Mouse (Mus musculus) telencephalon, adult 2 months (tissue): ENCODE results near the gene Intu.

Source experiments
- DNase-seq: peaks from one replicate; pipeline ENCODE4 v3.0.0-alpha.2; 2011; ENCODE audit warnings: low read depth, low spot score

Gene Intu

DNA sequence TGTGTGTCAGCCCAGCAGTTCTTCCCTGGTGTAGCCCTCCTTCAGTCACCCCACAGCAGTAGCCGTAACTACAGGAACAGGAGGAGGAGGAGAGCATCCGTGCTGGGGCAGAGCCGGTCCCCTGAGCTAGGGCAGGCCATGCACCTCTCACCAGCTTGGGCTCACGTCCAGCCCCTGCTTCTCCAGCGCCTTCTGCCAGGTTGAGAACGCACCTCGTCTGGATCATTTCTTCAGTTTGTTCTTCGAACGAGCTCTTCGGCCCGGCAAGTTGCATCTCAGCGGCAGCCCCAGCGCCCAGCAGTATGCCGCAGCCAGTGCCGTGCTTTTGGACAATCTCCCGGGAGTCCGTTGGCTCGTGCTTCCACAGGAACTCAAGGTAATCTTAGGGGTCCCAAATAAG lies 152.1 kb downstream of the Intu start:
- no peak for DNase-seq

DNA sequence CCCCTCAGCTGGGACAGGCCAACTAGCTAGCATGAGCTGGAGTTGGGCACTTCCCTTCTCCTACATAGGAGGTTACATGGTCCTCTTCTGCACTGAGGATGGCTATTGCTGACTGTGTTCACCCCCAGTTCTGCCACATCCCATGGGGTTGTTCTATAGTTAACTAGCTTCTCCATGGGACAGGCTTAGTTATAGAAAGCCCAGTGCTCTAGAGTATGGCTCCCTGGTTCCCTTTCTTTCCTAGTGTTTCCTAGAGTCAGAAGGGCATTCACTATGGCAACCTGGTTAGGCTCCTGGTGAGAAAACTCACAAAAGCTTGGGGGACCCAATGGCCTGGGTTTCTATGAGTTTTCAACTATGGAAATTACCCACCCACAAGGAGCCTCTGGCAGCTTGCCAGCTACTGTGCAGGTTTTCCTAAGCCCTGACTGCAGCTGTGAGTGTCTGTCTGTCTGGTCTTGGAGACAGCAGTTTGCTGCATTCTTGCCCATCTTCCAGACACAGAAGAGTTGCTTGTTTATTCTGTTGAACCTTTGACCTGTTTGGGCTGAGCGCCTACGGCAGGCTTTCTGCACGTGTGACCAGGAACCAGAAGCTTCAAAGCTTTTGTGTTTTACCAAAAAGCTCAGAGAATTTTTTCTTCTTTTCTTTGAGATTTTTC lies 154.9 kb downstream of the Intu start:
- no peak for DNase-seq

DNA sequence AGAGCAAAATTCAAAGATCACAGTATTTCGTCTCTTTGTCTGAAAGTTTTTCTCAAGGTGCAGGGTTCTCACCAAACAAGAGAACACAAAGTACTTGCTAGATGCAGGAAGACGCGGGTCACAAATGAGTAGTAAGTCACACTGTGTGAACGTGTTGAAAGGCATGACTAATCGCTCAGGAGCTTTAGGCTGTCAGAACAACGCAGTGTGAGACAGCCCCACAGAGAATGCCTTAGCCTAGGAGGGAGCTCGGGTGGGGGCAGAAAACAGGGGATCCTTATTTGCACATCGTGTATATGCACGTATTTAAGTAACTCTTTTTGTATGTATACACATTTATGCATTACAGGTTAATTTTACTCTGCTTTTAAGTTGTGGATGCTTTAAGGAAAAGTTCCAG lies 155.8 kb downstream of the Intu start:
- DNase-seq, result no peak

DNA sequence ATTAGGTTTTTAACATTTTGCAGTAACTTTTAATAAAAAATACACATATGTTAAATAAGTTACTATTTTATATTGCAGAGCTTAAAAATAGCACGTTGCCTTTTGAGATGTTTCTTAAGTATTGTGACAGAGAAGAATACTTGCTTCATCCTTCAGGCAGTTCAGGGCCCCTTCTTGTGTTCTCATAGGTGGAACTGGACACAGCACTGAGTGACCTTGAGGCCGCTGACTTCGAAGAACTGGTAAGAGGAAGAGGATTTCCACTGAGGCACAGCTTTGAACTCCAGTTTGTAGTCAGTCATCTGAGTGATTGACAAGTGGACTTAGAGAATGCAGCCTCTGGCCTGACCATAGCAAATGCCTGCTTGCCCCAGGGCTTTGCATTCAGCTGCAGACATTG lies 156.5 kb downstream of the Intu start:
- DNase-seq, result no peak

DNA sequence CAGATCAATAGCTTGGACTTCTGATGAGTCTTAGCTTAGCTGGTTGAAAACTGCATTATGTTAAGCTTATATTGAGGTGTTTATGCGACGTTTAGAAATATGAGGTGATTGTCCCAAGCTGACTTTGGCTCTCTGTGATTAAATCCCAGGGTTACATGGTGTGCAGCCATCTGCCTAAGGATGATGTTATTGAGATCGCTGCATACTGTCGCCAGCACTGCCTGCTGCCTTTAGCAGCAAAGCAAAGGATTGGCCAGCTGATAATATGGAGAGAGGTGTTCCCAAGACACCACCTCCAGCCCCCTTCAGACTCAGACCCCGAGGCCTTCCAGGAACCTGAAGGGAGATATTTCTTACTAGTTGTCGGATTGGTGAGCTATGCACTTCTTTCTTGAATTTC lies 160.5 kb downstream of the Intu start:
- no peak for DNase-seq

DNA sequence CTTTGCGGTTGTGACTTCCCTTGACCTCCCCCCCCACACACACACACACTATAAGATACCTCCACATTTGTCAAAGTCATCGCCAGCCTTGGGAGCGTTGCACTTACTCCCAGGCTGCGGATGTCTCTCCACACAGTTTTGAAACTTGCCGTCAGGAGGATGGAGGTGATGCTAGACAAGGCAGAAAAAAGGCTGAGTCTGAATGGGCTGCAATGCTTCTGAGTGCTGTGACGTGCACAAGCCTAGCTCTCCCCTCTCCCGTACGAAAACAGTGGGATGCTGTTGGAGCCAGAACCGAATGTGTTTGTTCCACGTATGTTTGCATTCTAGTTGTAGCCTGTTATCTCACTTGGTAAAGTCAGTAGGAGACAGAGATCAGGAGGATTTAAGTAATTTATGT lies 162.3 kb downstream of the Intu start:
- no peak for DNase-seq

DNA sequence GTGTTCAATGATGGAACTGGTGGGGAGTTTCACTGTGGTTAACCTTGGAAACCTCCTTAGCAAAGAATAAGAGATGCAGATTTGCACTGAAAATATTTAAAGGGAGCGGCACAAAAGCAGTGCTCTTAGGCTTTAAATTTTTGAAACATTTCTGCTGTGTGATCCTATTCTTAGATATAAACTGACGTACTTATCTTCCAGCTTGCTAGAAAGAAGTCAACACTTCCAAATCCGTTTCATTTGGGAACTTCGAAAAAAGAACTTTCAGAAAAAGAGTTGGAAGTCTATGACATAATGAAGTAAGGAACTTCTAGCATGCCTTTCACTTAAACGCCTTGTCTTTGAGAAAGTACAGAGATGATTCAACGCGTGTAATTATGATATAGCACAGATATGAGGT lies 162.9 kb downstream of the Intu start:
- peak; percentile 48 for DNase-seq

DNA sequence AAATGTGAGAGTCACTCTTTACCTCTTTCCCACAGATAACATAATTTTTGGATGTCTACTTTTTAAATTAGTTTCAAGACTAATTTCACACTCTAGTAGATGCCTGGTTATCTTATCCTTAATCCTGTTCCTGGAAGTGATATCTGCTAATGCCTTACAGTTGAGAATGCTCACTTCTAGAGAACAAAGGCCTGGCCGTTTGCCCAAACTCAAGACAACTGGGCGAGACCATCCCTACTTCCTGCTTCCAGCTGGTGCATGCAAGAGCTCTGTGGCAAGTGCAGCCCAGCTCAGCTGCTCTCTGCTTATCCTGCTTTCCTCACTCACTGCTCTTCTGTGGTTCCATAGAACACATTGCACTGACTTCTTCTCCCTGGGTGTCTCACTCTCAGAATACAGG lies 163.4 kb downstream of the Intu start:
- no peak for DNase-seq

DNA sequence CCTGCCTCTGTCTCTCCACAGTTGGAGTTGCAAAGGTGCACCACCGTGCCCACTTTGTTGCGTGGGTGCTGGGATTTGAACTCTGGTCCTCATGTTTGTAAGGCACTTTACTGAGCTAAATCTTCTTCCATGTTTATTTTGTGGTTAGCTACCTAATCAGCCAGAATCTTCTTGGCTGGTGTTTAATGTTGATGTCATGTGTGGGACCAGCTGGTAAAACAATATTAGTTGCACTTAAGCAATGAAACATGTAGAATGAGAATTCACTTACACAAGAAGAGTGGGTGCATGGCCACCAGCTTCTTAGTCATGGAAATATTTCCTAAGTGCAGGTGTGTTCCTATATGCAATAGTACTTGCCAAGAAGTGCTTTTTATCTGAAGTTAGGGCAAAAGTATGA lies 164.1 kb downstream of the Intu start:
- DNase-seq, result no peak

DNA sequence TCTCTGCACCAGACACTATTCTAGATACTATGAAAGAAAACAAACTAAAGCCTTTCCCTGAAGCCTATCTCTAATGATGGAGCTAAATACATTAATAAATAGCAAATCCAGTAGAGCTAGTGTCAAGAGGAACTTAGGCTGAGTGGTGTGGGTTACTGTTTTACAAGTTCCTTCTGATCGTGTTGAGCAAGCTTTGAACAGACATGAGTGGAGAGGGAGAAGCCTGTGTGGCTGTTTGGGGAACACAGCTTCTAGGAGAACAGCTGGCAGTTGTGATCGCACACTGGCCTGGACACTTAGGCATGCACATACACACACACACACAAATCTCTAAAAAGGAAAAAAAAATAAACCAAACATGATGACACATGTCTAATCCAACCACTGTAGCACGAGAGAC lies 167.7 kb downstream of the Intu start:
- no peak for DNase-seq

DNA sequence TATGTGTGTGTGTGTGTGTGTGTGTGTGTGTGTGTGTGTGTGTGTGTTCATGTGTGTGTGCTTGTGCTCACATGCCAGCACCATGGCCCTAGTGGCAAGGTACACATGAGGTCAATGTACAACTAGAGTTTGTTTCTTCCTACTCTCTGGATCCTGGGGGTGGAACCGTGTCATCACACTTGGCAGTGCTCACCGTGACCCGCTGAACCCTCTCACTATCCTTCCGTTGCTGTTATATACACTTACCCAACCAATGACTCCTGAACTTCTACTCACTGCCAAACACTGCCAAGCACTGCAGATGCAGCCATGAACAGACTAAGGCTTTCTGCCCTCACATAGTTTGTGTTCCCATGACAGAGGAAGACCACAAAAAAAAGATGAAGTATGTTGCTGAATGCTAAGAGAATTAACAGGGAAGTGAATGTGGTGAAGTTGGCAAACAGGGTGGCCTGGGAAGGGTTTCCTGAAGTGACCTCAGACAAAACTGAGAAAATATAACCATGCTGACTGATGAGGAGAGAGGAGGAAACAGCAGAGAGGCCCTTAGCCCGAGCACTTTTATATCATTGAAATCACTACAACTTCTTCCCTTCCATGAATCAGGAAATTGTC lies 173.8 kb downstream of the Intu start:
- no peak for DNase-seq

DNA sequence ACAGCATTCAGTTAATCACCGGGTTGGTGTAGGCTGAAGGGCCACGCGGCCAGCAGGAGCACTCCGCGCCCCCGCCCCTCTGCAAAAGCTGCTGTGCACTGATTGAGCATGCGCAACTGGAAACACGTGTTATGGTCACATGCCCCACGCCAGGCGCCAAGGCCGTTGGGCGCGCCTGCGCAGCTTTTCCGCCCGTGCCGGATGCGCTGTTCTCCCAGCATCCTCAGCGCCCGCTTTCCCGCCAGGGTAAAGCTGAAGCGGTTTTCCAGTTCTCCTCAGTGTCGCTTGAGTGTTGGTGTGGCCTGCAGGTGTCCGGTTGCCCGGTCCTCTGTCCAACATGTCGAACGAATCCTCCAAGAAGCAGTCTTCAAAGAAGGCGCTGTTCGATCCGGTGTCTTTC lies 177.6 kb downstream of the Intu start, which contains the start of gene Slc25a31:
Slc25a31 (plus strand) TSS at position 201 of the 400 bp plus-strand sequence.
- no peak for DNase-seq

DNA sequence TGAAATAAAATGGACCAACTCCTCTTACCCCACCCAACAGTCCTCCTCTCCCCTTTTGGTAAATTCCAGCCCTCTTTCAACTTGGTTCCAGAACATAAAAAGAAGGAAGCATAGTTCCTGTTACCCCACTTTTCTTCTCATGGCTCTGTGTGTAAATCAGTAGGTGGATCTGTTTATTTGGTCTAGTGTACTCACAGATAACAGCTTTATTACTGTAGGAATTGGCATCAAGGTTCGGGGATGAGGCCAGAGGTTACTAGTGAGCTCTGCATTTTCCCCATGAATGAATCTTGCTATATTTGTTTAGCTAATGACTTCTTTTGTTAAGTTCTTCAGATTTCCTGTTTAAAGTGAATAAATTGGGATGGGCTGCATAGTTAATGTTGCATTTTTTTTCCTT lies 185.0 kb downstream of the Intu start:
- DNase-seq, result no peak

DNA sequence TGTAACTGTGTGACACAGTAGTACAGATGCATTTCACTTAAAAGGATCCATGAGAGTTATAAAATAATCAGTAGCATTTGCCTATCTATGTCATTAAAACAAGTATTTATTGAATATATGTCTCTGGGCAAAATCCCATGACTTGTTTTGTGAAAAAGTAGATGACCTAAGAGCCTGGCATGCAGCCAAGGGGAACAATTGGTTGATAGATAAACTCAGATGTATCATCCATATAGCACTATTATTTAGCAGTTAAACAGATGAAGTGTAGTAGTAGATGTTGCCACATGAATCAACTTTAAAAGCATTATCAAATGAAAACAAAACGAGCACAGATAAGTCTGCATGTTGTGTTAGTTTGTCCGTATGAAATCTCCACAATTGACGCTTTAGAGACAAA lies 187.9 kb downstream of the Intu start:
- no peak for DNase-seq

DNA sequence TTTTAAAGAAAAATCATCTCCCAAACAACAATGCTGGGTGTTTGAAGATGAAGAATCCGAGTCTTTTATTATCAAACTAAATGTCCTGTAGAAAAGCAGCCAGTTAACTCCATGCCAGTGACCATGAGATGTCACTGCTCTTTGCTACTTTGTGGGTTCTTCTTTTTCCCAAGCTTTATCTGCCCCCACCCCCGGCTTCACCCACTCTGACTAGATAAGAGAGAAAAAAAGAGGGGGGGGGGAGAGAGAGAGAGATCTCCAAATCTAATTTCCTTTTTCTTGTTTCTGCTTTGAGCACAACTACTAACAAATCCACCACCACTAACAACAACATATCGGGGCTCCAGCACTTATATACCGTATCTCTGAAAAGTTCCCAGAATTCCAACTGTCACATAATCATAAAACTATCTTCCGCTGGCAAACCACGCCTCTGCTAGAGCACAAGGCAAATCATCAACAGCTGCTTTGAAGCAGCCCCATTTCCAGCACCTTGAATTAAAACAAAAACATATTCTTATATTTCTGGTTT lies 207.4 kb downstream of the Intu start:
- DNase-seq, result no peak

DNA sequence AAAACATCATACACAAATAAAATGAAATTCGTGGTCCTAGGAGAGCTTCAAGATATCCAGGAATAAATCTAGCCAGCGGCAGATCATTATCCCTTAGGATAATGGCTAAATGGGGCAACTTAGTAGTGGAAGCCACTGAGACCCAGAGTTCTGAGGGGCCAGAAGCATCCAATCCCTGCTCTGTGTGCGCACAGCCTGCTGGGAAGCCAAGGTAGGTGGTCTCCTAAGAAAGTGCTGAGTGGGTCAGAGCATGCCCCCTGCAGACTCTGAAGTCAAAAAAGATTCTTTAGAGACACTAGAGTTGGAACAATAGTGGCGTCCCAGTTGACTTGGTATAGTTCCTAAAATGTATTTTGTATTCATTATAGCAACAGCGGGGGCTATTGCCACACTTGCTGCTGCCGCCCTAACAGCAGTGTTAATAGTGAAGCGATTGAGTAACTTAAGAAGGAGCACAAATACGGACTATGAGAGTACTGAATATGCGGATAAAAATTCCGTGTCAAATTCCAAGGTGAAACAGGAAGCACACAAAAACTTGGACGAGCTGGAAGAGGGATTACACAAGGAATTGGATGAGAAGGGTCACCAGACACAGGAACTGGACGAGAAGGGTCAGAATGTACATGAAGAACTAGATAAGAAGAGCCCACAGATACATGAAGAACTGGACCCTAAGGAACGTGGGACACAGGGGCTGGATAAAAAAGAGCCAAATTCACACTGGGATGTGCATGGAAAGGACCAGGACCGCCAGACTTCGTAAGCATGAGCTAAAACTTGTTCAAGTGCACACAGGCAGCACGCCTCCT lies 213.1 kb downstream of the Intu start, which contains the start of gene Hspa4l:
Hspa4l (plus strand) TSS at position 472 of the 812 bp plus-strand sequence.
- no peak for DNase-seq

DNA sequence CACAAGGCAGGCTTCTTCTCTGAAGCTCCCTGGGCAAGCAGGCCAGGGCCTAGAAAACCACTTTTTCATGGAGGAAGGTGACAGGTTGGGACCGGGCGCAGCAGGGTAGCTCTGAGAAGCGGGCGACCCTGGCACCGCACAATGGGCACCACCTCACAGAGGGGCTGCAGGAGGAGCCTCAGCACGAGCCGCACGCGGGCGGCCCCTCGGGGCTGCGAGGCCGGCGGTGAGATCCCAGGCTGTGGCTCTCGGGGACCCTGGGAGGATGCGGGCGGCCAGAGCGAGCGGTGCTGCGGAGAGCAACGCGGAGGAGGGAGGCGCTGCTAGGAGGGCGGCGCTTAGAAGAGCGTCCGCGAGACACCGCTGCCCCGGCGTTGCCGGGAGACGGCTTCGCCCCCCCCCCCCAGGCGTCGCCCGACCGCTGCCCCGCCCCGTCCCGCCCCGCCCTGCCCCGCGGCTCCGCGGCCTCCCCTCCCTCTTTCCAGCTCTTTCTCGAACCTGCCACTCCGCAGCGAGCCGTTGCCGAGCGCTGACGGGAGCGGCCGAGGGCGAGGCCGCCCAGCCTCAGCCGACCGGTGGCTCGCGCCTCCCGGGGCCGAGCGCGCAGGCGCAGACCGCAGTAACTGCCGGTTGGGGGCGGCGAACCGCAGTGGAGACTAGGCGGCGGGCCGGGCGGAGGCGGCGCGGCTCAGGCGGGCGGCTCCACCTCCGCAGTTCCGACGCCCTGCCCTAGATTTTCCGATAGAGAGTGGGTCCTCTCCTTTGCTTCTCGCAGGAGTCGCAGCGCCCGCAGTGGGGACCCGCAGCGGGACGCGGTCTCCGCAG lies 214.0 kb downstream of the Intu start:
- peak; percentile 61 for DNase-seq

DNA sequence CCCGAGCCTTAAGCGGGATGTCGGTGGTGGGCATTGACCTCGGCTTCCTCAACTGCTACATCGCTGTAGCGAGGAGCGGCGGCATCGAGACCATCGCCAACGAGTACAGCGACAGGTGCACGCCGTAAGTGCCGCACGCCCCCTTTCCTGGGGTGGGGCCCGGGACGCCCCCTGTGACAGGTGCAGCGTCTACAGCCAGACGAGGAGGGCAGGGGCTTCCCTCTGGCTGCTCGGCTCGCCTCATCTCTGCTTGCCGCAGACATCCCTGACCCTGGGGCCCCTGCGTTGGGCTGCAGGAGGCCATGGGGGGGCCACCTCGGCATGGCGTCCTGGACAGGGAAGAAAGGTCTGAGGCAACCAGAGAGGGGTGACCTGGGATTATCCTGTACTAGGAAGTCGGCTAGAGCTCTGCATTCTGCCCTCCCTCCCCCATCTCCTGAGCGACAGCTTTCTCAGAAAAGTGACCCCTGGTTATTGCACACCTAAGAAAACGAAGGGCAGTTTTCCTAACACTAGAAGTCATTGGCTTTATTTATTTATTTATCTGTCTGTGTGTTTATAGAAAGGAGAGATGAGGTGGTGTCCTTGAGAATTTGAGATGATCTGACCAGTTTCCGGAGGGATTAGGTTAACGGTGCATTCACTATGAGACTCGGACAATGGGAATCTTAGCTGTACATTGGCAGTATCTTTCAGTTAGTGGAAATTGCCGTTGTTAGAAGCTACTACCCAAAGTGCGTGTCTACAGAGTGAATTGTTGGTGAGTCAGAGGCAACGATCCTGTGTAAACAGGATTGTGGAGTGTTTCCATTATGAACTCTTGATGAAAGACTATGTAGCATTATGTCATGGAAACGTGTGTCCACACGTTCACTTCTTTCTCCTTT lies 214.8 kb downstream of the Intu start:
- DNase-seq, result no peak
